Mouse (Mus musculus) CH12.LX (cell line): ENCODE results near the gene Spin2e.
"Not testable (repeated sequence)": the region's sequence is repeated elsewhere in the genome, so short reads cannot be mapped to it uniquely, and the experiment has no call there.

ENCODE experiments used
- CTCF ChIP-seq, 2 experiments: IDR thresholded peaks in 1 of 2; conservative IDR thresholded peaks in 1 of 2; 2 replicates each; pipeline ENCODE4 v1.5.1; 2011 to 2012; ENCODE audit warnings: low read depth in 2 of 2, low read length in 2 of 2, improper control_type of control experiment in 1 of 2, inconsistent platforms in 1 of 2, mild to moderate bottlenecking in 1 of 2, moderate library complexity in 1 of 2
- EP300 ChIP-seq: IDR thresholded peaks from 2 replicates; pipeline ENCODE4 v1.6.1; 2011; ENCODE audit warnings: low read length, improper control_type of control experiment
- POLR2A ChIP-seq: IDR thresholded peaks from 2 replicates; pipeline ENCODE4 v1.6.1; 2011; ENCODE audit warnings: low read depth, mild to moderate bottlenecking, improper control_type of control experiment, low read length
- RAD21 ChIP-seq: IDR thresholded peaks from 2 replicates; pipeline ENCODE4 v1.6.1; 2011; ENCODE audit warnings: low read depth, mild to moderate bottlenecking, low read length, improper control_type of control experiment, moderate library complexity

GRCm38 (mm10) chrX:31618820-31619219 lies at the start of gene Spin2e:
- not testable (repeated sequence) for TF ChIP-seq POLR2A; RAD21; CTCF (conservative IDR thresholded peaks at IDR 0.05 in 1 of 2, IDR thresholded peaks at IDR 0.05 in 1 of 2; ENCODE audit: low read depth in 2 of 2, low read length in 2 of 2); EP300
